Mouse (Mus musculus): Measurements from ENCODE around the gene Fktn. TPM values are rescaled to one million over a fixed set of nuclear protein-coding genes. Genes with fewer than 3 reads are reported as not detected.
"Not testable (repeated sequence)": the region's sequence is repeated elsewhere in the genome, so short reads cannot be mapped to it uniquely, and the experiment has no call there.

Fktn gene
- polyA plus RNA-seq, 1 experiment = 13.5 TPM

- TF ChIP-seq EP300 (IDR thresholded peaks at IDR 0.05; ENCODE audit: insufficient read depth, low read depth, low read length) (no peak), CTCF (IDR thresholded peaks at IDR 0.05; ENCODE audit: low read depth, low read length) (no peak), POLR2A (IDR thresholded peaks at IDR 0.05; ENCODE audit: insufficient read depth, low read length) (no peak)
These were observed 3.1 kb upstream of the Fktn start for GRCm38 (mm10) chr4:53710555-53711328.

GRCm38 (mm10) chr4:53714051-53714814 is 435 bp downstream of the Fktn start:
- TF ChIP-seq POLR2A (IDR thresholded peaks at IDR 0.05; ENCODE audit: insufficient read depth, low read length) = no peak
- TF ChIP-seq CTCF (IDR thresholded peaks at IDR 0.05; ENCODE audit: low read depth, low read length) = no peak
- no peak for TF ChIP-seq EP300 (IDR thresholded peaks at IDR 0.05; ENCODE audit: insufficient read depth, low read depth, low read length)
- no peak overlapping the region for H3K27ac ChIP-seq (ENCODE audit: insufficient read depth, low read length)

More at GRCm38 (mm10) chr4:53710555-53711328, 3.1 kb upstream of the Fktn start:
- Histone ChIP-seq H3K27ac (ENCODE audit: insufficient read depth, low read length) (no peak overlapping the region), H3K27me3 (ENCODE audit: control insufficient read depth, insufficient read depth, low read length, poor library complexity, severe bottlenecking) (no peaks in the 10 kb centered on the region), H3K4me1 (ENCODE audit: control insufficient read depth, insufficient read depth, low read length) (no peaks in the 10 kb centered on the region), H3K4me3 (ENCODE audit: low read depth, low read length) (no peak overlapping the region), H3K9me3 (replicated peaks; ENCODE audit: control insufficient read depth, insufficient read depth, low read length, poor library complexity, severe bottlenecking) (no peaks in the 10 kb centered on the region), H3K36me3 (ENCODE audit: control insufficient read depth, insufficient read depth, low read length, poor library complexity, severe bottlenecking) (no peaks in the 10 kb centered on the region), H3K9ac (ENCODE audit: low read depth, poor library complexity, severe bottlenecking) (no peak overlapping the region)

GRCm38 (mm10) chr4:53715977-53716376 is 2.2 kb downstream of the Fktn start:
- H3K9me3 ChIP-seq (replicated peaks; ENCODE audit: control insufficient read depth, insufficient read depth, low read length, poor library complexity, severe bottlenecking) = no peaks in the 10 kb centered on the region
- H3K4me1 ChIP-seq (ENCODE audit: control insufficient read depth, insufficient read depth, low read length) = no peaks in the 10 kb centered on the region
- H3K4me3 ChIP-seq (ENCODE audit: low read depth, low read length) = no peak overlapping the region
- H3K27me3 ChIP-seq (ENCODE audit: control insufficient read depth, insufficient read depth, low read length, poor library complexity, severe bottlenecking) = no peaks in the 10 kb centered on the region
- H3K27ac ChIP-seq (ENCODE audit: insufficient read depth, low read length) = no peak overlapping the region
- H3K36me3 ChIP-seq (ENCODE audit: control insufficient read depth, insufficient read depth, low read length, poor library complexity, severe bottlenecking) = no peaks in the 10 kb centered on the region
- TF ChIP-seq EP300 (IDR thresholded peaks at IDR 0.05; ENCODE audit: insufficient read depth, low read depth, low read length) = no peak
- peak; percentile 30 for TF ChIP-seq CTCF (IDR thresholded peaks at IDR 0.05; ENCODE audit: low read depth, low read length)
- no peak overlapping the region for H3K9ac ChIP-seq (ENCODE audit: low read depth, poor library complexity, severe bottlenecking)

More at GRCm38 (mm10) chr4:53714051-53714814, 435 bp downstream of the Fktn start:
- H3K36me3 ChIP-seq (ENCODE audit: control insufficient read depth, insufficient read depth, low read length, poor library complexity, severe bottlenecking) = no peaks in the 10 kb centered on the region
- H3K9me3 ChIP-seq (replicated peaks; ENCODE audit: control insufficient read depth, insufficient read depth, low read length, poor library complexity, severe bottlenecking) = no peaks in the 10 kb centered on the region
- no peaks in the 10 kb centered on the region for H3K4me1 ChIP-seq (ENCODE audit: control insufficient read depth, insufficient read depth, low read length)
- H3K4me3 ChIP-seq (ENCODE audit: low read depth, low read length) = peak overlapping the region; percentile 94
- H3K9ac ChIP-seq (ENCODE audit: low read depth, poor library complexity, severe bottlenecking) = peak overlapping the region; percentile 90
- no peaks in the 10 kb centered on the region for H3K27me3 ChIP-seq (ENCODE audit: control insufficient read depth, insufficient read depth, low read length, poor library complexity, severe bottlenecking)

GRCm38 (mm10) chr4:53717546-53717945 is 3.7 kb downstream of the Fktn start:
- Histone ChIP-seq H3K27me3 (ENCODE audit: control insufficient read depth, insufficient read depth, low read length, poor library complexity, severe bottlenecking) (no peaks in the 10 kb centered on the region), H3K9ac (ENCODE audit: low read depth, poor library complexity, severe bottlenecking) (no peak overlapping the region), H3K27ac (ENCODE audit: insufficient read depth, low read length) (no peak overlapping the region), H3K4me1 (ENCODE audit: control insufficient read depth, insufficient read depth, low read length) (no peaks in the 10 kb centered on the region), H3K4me3 (ENCODE audit: low read depth, low read length) (no peak overlapping the region), H3K9me3 (replicated peaks; ENCODE audit: control insufficient read depth, insufficient read depth, low read length, poor library complexity, severe bottlenecking) (no peaks in the 10 kb centered on the region), H3K36me3 (ENCODE audit: control insufficient read depth, insufficient read depth, low read length, poor library complexity, severe bottlenecking) (no peaks in the 10 kb centered on the region)
- TF ChIP-seq CTCF (IDR thresholded peaks at IDR 0.05; ENCODE audit: low read depth, low read length) (no peak), POLR2A (IDR thresholded peaks at IDR 0.05; ENCODE audit: insufficient read depth, low read length) (no peak), EP300 (IDR thresholded peaks at IDR 0.05; ENCODE audit: insufficient read depth, low read depth, low read length) (no peak)

GRCm38 (mm10) chr4:53718261-53718660 is 4.5 kb downstream of the Fktn start:
- no peaks in the 10 kb centered on the region for H3K9me3 ChIP-seq (replicated peaks; ENCODE audit: control insufficient read depth, insufficient read depth, low read length, poor library complexity, severe bottlenecking)
- TF ChIP-seq EP300 (IDR thresholded peaks at IDR 0.05; ENCODE audit: insufficient read depth, low read depth, low read length) = no peak
- TF ChIP-seq CTCF (IDR thresholded peaks at IDR 0.05; ENCODE audit: low read depth, low read length) = no peak
- no peaks in the 10 kb centered on the region for H3K36me3 ChIP-seq (ENCODE audit: control insufficient read depth, insufficient read depth, low read length, poor library complexity, severe bottlenecking)

GRCm38 (mm10) chr4:53722506-53722905 is 8.7 kb downstream of the Fktn start:
- H3K4me1 ChIP-seq (ENCODE audit: control insufficient read depth, insufficient read depth, low read length) = no peaks in the 10 kb centered on the region
- no peak for TF ChIP-seq CTCF (IDR thresholded peaks at IDR 0.05; ENCODE audit: low read depth, low read length)
- TF ChIP-seq EP300 (IDR thresholded peaks at IDR 0.05; ENCODE audit: insufficient read depth, low read depth, low read length) = no peak
- no peak for TF ChIP-seq POLR2A (IDR thresholded peaks at IDR 0.05; ENCODE audit: insufficient read depth, low read length)
- H3K27me3 ChIP-seq (ENCODE audit: control insufficient read depth, insufficient read depth, low read length, poor library complexity, severe bottlenecking) = no peaks in the 10 kb centered on the region
- H3K36me3 ChIP-seq (ENCODE audit: control insufficient read depth, insufficient read depth, low read length, poor library complexity, severe bottlenecking) = 0 out of 2 replicates have a peak, but pooled peaks cover 3% of the 10 kb centered on the region
- no peak overlapping the region for H3K27ac ChIP-seq (ENCODE audit: insufficient read depth, low read length)
- H3K4me3 ChIP-seq (ENCODE audit: low read depth, low read length) = no peak overlapping the region
- no peaks in the 10 kb centered on the region for H3K9me3 ChIP-seq (replicated peaks; ENCODE audit: control insufficient read depth, insufficient read depth, low read length, poor library complexity, severe bottlenecking)
- H3K9ac ChIP-seq (ENCODE audit: low read depth, poor library complexity, severe bottlenecking) = no peak overlapping the region

More at GRCm38 (mm10) chr4:53718261-53718660, 4.5 kb downstream of the Fktn start:
- Histone ChIP-seq H3K4me1 (ENCODE audit: control insufficient read depth, insufficient read depth, low read length) (no peaks in the 10 kb centered on the region), H3K4me3 (ENCODE audit: low read depth, low read length) (no peak overlapping the region), H3K27ac (ENCODE audit: insufficient read depth, low read length) (no peak overlapping the region), H3K9ac (ENCODE audit: low read depth, poor library complexity, severe bottlenecking) (no peak overlapping the region), H3K27me3 (ENCODE audit: control insufficient read depth, insufficient read depth, low read length, poor library complexity, severe bottlenecking) (no peaks in the 10 kb centered on the region)

- H3K27ac ChIP-seq (ENCODE audit: insufficient read depth, low read length); H3K9me3 ChIP-seq (replicated peaks; ENCODE audit: control insufficient read depth, insufficient read depth, low read length, poor library complexity, severe bottlenecking); H3K4me1 ChIP-seq (ENCODE audit: control insufficient read depth, insufficient read depth, low read length); H3K27me3 ChIP-seq (ENCODE audit: control insufficient read depth, insufficient read depth, low read length, poor library complexity, severe bottlenecking); H3K36me3 ChIP-seq (ENCODE audit: control insufficient read depth, insufficient read depth, low read length, poor library complexity, severe bottlenecking); H3K9ac ChIP-seq (ENCODE audit: low read depth, poor library complexity, severe bottlenecking); H3K4me3 ChIP-seq (ENCODE audit: low read depth, low read length): not testable (repeated sequence)
These were observed 12.3 kb downstream of the Fktn start for GRCm38 (mm10) chr4:53726100-53726499.

Measured in ES-Bruce4 (cell line).